Mouse (Mus musculus): ENCODE measurements around the gene Rnd2.
A peak's percentile ranks its signal among the peaks of the same experiment; 100 is the strongest.
"Not testable (repeated sequence)": the region's sequence is repeated elsewhere in the genome, so short reads cannot be mapped to it uniquely, and the experiment has no call there.

The Rnd2 gene

GRCm38 (mm10) chr11:101446319-101446718 lies 18.5 kb upstream of the Rnd2 start:
- no peak for DNase-seq (ENCODE audit: inconsistent age in 2 of 2, low spot score in 1 of 2)

GRCm38 (mm10) chr11:101446860-101447259 lies 17.9 kb upstream of the Rnd2 start:
- not testable (repeated sequence) for DNase-seq (ENCODE audit: inconsistent age in 2 of 2, low spot score in 1 of 2)

DNA sequence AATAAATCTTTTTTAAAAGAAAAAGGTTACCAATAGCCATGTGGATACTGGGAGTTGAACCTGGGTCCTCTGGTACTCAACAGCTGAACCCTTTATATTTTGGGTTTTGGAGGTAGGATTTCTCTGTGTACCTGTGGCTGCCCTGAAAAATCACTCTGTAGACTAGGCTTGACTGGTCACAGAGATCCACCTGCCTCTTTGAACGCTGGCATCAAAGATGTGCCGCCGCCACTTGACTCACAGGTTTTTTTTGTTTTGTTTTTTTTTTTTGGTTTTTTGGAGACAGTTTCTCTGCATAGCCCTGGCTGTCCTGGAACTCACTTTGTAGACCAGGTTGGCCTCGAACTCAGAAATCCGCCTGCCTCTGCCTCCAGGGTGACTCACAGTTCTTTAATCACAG lies 17.0 kb upstream of the Rnd2 start:
- DNase-seq (ENCODE audit: inconsistent age in 2 of 2, low spot score in 1 of 2): no peak

- peak; percentile 88 to 95 for DNase-seq (ENCODE audit: inconsistent age in 2 of 2, low spot score in 1 of 2)
Observed at GRCm38 (mm10) chr11:101448274-101448746, 16.5 kb upstream of the Rnd2 start, which contains the start of gene Ifi35. Ifi35 (plus strand) TSS chr11:101448407.

- DNase-seq (ENCODE audit: inconsistent age in 2 of 2, low spot score in 1 of 2): no peak
Observed at GRCm38 (mm10) chr11:101448899-101449298, 15.9 kb upstream of the Rnd2 start.

- not testable (repeated sequence) for DNase-seq (ENCODE audit: inconsistent age in 2 of 2, low spot score in 1 of 2)
Observed at GRCm38 (mm10) chr11:101449596-101449995, 15.2 kb upstream of the Rnd2 start.

- DNase-seq (ENCODE audit: inconsistent age in 2 of 2, low spot score in 1 of 2): no peak
Observed at GRCm38 (mm10) chr11:101450394-101450793, 14.4 kb upstream of the Rnd2 start.

GRCm38 (mm10) chr11:101451536-101451935 lies 13.3 kb upstream of the Rnd2 start:
- no peak for DNase-seq (ENCODE audit: inconsistent age in 2 of 2, low spot score in 1 of 2)

DNA sequence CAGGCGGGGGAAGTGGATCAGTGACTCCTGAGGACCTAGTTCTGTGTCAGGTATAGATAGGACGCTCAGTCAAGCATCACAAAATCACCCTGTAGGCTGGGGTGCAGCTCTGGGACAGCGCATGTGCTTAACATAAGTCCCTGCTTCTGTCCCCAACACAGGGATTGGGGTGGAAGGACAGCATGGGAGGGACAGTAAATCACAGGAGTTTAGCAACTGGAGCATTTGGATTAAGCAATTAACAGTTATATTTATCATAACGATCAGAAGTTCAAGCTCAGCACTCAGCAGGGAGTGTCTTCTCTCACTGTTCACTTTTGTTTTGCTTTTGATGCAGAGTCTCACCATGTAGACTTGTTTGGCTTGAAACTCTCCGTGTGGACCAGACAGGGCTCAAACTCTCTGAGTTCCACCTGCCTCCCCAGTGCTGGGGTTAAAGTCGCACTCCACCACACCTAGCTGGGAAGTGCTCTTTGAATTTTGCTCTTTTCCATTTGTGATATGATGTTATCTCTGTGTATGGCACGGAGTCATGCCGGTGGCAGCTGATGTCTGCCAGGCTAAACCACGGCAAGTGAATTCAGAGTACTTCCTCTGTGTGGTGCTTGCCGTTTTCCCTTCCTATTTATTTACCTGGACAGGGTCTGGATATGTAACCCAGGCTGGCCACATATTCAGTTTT lies 12.6 kb upstream of the Rnd2 start:
- no peak for DNase-seq (ENCODE audit: inconsistent age in 2 of 2, low spot score in 1 of 2)

DNA sequence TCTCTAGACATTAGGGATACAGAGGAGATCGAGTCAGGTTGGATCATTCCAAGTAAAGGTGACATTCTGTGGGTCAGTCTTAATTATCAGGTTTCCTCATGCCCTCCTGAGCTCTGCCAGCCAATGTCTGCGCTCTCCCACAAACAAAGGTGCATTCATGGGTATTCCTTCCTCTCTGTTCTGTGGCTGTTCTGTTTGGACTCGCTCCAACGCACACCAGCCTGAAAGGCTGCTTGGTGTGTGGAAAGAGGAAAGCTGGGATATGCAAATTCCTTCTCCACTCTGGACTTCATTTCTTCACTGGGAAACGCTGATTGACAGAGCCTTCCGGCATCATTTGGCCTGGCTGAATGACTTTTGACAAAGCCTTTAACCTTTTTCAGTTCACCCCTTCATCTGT lies 10.1 kb upstream of the Rnd2 start:
- no peak for DNase-seq (ENCODE audit: inconsistent age in 2 of 2, low spot score in 1 of 2)

DNA sequence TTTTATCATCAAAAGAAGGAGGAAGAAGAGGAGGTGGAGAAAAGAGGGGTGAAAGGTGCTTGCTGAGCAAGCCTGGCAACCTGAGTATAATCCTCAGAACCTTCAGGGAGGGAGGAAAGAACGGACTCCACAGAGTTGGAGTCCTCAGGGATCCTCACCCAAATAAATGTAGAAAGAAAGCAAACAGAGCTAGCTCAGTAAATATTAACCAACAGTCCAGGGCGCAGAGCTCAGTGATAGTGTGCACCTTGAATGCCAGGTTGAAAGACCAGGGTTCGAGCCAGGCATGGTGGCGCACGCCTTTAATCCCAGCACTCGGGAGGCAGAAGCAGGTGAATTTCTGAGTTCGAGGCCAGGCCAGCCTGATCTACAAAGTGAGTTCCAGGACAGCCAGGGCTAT lies 9.2 kb upstream of the Rnd2 start:
- DNase-seq (ENCODE audit: inconsistent age in 2 of 2, low spot score in 1 of 2): no peak

- DNase-seq (ENCODE audit: inconsistent age in 2 of 2, low spot score in 1 of 2): no peak
Observed at GRCm38 (mm10) chr11:101457631-101458030, 7.2 kb upstream of the Rnd2 start.

GRCm38 (mm10) chr11:101458217-101458616 lies 6.6 kb upstream of the Rnd2 start:
- DNase-seq (ENCODE audit: inconsistent age in 2 of 2, low spot score in 1 of 2): peak in 1 of 2 experiments; percentile 29

DNA sequence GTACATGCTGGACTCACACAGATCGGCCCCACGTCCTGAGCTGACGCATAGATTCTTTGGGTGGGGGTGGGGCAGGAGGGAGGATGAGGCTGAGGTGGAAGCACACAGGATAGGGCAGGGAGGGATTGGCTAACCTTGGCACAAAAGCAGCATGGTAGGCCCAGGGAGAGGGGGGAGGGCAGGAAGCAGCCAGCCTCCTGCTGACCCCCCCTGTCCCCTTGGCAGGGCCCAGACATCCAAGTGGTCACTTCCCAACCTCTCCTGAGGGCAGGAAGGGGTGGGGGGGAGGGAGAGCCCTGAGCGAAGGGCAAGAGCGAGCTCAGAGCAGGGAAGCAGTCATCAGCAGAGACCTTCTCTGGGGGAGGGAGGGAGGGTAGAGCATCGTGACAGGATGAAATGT lies 5.1 kb upstream of the Rnd2 start:
- DNase-seq (ENCODE audit: inconsistent age in 2 of 2, low spot score in 1 of 2): peak; percentile 43 to 52

- no peak for DNase-seq (ENCODE audit: inconsistent age in 2 of 2, low spot score in 1 of 2)
Observed at GRCm38 (mm10) chr11:101460321-101460720, 4.5 kb upstream of the Rnd2 start.

DNA sequence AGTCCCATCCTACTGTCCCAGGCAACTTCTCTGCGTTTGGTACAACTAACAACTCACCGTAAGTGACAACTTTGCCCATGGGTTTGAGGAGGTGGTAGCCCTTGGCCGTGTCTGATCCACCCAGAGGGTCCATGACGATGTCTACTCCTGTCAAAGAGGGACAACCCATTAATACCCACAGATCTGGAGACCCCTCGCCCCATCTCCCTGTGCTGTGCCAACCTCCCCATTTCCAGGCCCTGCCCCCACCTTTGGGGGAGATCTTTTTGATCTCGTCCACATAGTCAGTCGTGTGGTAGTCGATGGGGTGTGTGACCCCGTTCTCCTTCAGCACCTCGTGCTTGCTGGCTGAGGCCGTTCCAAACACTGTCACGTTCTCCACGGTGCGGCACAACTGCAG lies 2.7 kb upstream of the Rnd2 start:
- peak in 1 of 2 experiments; percentile 40 for DNase-seq (ENCODE audit: inconsistent age in 2 of 2, low spot score in 1 of 2)

DNA sequence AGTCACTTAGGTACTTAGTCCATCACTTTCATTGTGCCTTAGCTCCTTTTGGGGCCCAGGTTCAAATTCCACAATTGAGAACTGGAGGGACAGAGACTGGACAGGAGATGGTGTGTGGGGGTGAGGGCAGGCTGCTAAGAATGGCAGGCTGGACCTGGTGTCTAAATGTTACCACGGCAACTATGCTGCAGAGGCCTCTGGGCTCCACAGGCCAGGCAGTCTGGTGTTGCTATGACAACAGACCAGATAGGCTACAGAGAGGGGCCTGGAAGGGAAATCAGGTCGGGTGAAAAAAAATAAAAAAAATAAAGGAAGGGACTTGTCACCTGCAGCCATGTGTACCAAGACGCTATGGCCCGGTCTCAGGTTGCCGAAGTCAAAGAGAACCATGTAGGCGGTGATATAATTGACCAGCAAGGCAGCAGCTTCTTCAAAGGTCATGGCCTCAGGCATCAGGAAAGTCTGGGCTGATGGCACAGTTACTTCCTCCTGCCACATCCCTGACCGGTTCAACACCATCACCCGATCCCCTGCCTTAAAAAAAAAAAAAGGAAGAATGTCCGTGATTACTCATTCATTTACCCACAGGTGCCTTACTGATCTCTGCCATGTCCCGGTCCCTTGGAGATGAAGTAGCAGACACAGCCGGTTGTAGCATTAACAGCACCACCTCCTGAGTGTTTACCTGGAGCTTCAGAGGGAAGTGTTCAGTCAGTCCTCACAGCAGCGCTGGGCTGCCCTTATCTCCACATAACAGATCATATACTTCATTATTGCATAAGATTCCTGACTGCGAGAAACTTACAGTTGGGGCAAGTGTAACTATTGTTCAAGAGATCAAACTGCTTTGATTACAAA lies 2.0 kb upstream of the Rnd2 start:
- peak; percentile 38 to 70 for DNase-seq (ENCODE audit: inconsistent age in 2 of 2, low spot score in 1 of 2)

- peak; percentile 86 to 93 for DNase-seq (ENCODE audit: inconsistent age in 2 of 2, low spot score in 1 of 2)
Observed at GRCm38 (mm10) chr11:101465101-101465868, 486 bp downstream of the Rnd2 start.

DNA sequence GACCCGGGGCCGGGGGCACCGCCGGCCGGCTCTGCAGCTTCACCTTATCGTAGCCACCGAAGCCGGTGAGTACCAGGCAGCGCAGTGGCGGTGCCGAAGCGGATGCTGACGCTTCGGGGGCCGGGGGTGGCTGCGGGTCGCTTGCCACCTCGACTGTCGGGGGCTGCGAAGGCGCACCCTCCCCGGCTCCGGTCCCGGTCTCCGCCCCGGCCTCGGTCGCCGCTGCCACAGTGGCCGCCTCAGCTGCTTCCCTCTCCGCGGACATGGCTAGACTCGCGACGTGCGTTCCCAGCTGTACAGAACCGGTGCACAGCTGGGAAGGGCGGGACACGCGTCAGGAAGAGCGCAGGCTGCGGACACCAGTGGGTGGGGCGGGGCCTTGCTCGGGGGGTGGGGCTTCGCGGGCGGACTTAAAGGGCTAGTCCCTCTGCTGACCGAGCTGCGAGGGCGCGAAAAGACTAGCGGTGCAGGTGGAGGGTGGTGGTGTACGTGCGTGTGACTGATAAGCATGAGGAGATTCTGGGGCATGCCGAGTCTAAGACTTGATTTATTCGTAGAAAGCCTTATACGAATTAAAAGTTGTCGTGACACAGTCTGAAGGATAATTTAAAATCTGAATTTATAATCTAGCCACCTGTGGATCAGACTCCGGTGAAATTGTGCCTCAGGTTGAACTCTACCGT lies 1.2 kb downstream of the Rnd2 start, which contains the start of gene Vat1:
TSS of gene Vat1 (minus strand) at position 362 of the 683 bp plus-strand sequence.
- DNase-seq (ENCODE audit: inconsistent age in 2 of 2, low spot score in 1 of 2): peak; percentile 82 to 92

DNA sequence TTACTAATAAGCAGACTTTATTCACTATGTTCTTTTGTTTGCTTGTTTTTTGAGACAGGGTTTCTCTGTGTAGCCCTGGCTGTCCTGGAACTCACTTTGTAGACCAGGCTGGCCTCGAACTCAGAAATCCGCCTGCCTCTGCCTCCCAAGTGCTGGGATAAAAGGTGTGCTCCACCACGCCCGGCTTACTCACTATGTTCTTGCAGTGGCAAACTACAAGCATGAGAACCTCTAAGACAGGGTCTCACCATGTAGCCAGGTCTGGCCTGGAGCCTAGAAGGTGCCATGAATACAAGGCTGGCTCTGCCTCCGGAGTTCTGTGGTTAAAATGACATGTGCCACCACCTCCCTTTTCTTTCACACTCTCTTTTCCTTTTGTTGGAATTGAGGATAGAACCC lies 1.8 kb downstream of the Rnd2 start:
- DNase-seq (ENCODE audit: inconsistent age in 2 of 2, low spot score in 1 of 2): peak; percentile 35 to 48
